Mouse (Mus musculus): ENCODE results near the gene Pus1. TPM values are rescaled to one million over a fixed set of nuclear protein-coding genes. Genes with fewer than 3 reads are reported as not detected.

The Pus1 gene
- polyA plus RNA-seq (2014; fragmentation: Nextera tagmentation; extraction: Ambion mirVana): 24.5 and 25.2 TPM in 2 replicates

GRCm38 (mm10) chr5:110779998-110780760, at the start of gene Pus1:
Gene Pus1 (minus strand): TSS chr5:110780659.
- H3K36me3 ChIP-seq (ENCODE audit: control insufficient read depth, insufficient read depth, low read length): peaks cover 31% of the 10 kb centered on the region
- no peaks in the 10 kb centered on the region for H3K9me3 ChIP-seq (ENCODE audit: control insufficient read depth, low read length)
- H3K9ac ChIP-seq (ENCODE audit: low read depth, low read length): peak within 1 kb of the TSS; percentile 85
- WGBS: under 1% methylated on average over 51 of the region's 57 CpGs
- 0 out of 2 replicates have a peak, but pooled peaks cover 4% of the 10 kb centered on the region for H3K4me1 ChIP-seq (ENCODE audit: control insufficient read depth, insufficient read depth, low read length)
- H3K27me3 ChIP-seq (ENCODE audit: control insufficient read depth, insufficient read depth, low read length): no peaks in the 10 kb centered on the region
- peak within 1 kb of the TSS; percentile 87 for H3K4me3 ChIP-seq (ENCODE audit: low read length)
- peak within 1 kb of the TSS; percentile 47 for H3K27ac ChIP-seq (ENCODE audit: low read depth, low read length)
- ATAC-seq (ENCODE audit: low FRiP score, low TSS enrichment): peak; percentile 88
- H3K4me2 ChIP-seq (replicated peaks; ENCODE audit: low read depth, low read length): peak within 1 kb of the TSS; percentile 57

DNA sequence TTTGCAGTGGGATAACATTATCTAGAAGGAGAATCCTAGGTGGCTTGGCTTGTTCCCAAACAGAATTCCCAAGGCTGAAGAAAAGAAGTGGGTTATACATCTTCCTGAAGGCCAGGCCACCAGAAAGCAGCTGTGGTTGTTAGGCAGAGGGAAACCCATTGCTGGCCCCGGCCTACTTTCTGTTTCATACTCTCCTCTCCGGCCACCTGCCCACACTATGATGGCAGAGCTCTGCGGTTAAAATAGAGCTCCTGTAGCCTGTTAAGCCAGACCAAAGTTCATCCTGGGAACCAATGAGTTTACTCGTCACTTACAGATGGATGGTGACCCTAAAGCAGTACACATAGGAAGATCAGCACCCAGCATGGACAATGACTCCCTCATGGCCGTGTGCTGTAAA, 47.1 kb upstream of the Pus1 start:
- no peak overlapping the region for H3K9ac ChIP-seq (ENCODE audit: low read depth, low read length)
- no peaks in the 10 kb centered on the region for H3K27me3 ChIP-seq (ENCODE audit: control insufficient read depth, insufficient read depth, low read length)
- H3K4me2 ChIP-seq (replicated peaks; ENCODE audit: low read depth, low read length): no peak overlapping the region
- H3K4me3 ChIP-seq (ENCODE audit: low read length): no peak overlapping the region
- H3K36me3 ChIP-seq (ENCODE audit: control insufficient read depth, insufficient read depth, low read length): no peaks in the 10 kb centered on the region
- no peak overlapping the region for H3K27ac ChIP-seq (ENCODE audit: low read depth, low read length)
- H3K9me3 ChIP-seq (ENCODE audit: control insufficient read depth, low read length): no peaks in the 10 kb centered on the region
- 87% methylated on average over 5 of the region's 5 CpGs for WGBS
- peaks cover 6% of the 10 kb centered on the region; the same call in 1 of the 2 replicates for H3K4me1 ChIP-seq (ENCODE audit: control insufficient read depth, insufficient read depth, low read length)
- ATAC-seq (ENCODE audit: low FRiP score, low TSS enrichment): no peak

- Histone ChIP-seq H3K9ac (ENCODE audit: low read depth, low read length) (no peak overlapping the region), H3K9me3 (ENCODE audit: control insufficient read depth, low read length) (no peaks in the 10 kb centered on the region), H3K27me3 (ENCODE audit: control insufficient read depth, insufficient read depth, low read length) (no peaks in the 10 kb centered on the region), H3K36me3 (ENCODE audit: control insufficient read depth, insufficient read depth, low read length) (no peaks in the 10 kb centered on the region), H3K4me2 (replicated peaks; ENCODE audit: low read depth, low read length) (no peak overlapping the region), H3K4me3 (ENCODE audit: low read length) (no peak overlapping the region), H3K4me1 (ENCODE audit: control insufficient read depth, insufficient read depth, low read length) (peaks cover 6% of the 10 kb centered on the region; the same call in 1 of the 2 replicates), H3K27ac (ENCODE audit: low read depth, low read length) (peak overlapping the region; percentile 71)
- WGBS: 34% methylated on average over 8 of the region's 8 CpGs
- ATAC-seq (ENCODE audit: low FRiP score, low TSS enrichment): peak; percentile 54; the same call in 1 of the 2 replicates
Observed at GRCm38 (mm10) chr5:110826781-110827495, 46.5 kb upstream of the Pus1 start.

DNA sequence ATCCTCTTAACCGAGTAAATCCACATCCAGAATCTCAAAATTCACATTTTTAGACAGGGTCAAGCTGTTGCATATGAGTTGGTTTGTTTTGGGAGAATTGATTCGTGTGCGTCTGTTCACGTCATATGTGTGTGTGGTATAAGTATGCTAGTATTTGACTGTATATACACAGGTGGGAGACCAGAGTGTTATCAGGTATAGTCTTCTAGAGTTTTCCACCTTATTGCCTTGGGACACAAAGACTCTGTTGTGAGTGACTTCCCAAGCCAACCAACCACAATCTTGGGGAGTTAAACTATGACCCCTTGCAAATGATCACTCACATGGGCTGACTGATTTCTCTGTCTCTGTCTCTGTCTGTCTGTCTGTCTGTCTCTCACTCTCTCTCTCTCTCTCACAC, 44.0 kb upstream of the Pus1 start:
- WGBS: 96% methylated on average over 4 of the region's 4 CpGs
- no peak for ATAC-seq (ENCODE audit: low FRiP score, low TSS enrichment)

DNA sequence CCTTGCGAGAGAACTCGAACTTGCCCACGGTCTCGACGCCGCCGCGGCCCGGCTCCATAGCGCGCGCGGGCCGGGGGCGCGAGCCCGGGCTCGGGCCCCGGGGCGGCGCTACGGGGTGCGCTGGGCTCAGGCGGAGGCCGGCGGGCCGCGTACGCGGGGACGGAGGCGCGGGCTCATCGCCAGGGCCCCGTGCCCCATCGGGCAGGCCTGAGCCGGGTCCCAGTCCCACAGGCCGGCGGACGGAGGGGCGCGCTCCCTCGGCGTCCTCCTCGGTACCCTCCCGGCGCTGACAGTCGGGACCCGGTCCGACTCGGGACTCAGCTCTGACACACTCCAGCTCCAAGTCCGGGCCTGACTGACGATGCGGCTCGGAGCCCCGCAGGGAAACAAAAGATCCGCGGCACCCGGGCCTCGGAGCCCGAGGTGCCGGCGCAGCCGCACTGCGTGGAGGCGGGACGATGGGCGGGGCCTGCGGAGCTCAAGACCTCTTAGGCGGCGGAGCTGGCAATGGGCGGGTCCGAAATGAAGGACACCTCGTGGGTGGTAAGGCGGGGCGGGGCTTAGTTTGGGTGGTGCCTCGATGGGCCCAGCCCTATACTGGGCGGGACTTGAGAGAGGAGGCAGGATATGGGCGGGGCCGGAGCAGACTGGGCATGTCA, 29.3 kb upstream of the Pus1 start, which contains the start of gene Ulk1:
Gene Ulk1 (minus strand): TSS at position 431 of the 659 bp plus-strand sequence.
- H3K9ac ChIP-seq (ENCODE audit: low read depth, low read length): peak within 1 kb of the TSS; percentile 97
- H3K4me2 ChIP-seq (replicated peaks; ENCODE audit: low read depth, low read length): peak within 1 kb of the TSS; percentile 87
- peaks cover 15% of the 10 kb centered on the region for H3K4me1 ChIP-seq (ENCODE audit: control insufficient read depth, insufficient read depth, low read length)
- H3K27ac ChIP-seq (ENCODE audit: low read depth, low read length): peak within 1 kb of the TSS; percentile 69
- WGBS: under 1% methylated on average over 67 of the region's 80 CpGs
- peaks cover 9% of the 10 kb centered on the region; the same call in 1 of the 2 replicates for H3K36me3 ChIP-seq (ENCODE audit: control insufficient read depth, insufficient read depth, low read length)
- ATAC-seq (ENCODE audit: low FRiP score, low TSS enrichment): peak; percentile 96
- peak within 1 kb of the TSS; percentile 86 for H3K4me3 ChIP-seq (ENCODE audit: low read length)
- no peaks in the 10 kb centered on the region for H3K9me3 ChIP-seq (ENCODE audit: control insufficient read depth, low read length)
- no peaks in the 10 kb centered on the region for H3K27me3 ChIP-seq (ENCODE audit: control insufficient read depth, insufficient read depth, low read length)

More for the DNA sequence above, 44.0 kb upstream of the Pus1 start:
- H3K9me3 ChIP-seq (ENCODE audit: control insufficient read depth, low read length): no peaks in the 10 kb centered on the region
- no peak overlapping the region for H3K9ac ChIP-seq (ENCODE audit: low read depth, low read length)
- no peak overlapping the region for H3K27ac ChIP-seq (ENCODE audit: low read depth, low read length)
- H3K27me3 ChIP-seq (ENCODE audit: control insufficient read depth, insufficient read depth, low read length): no peaks in the 10 kb centered on the region
- no peaks in the 10 kb centered on the region for H3K36me3 ChIP-seq (ENCODE audit: control insufficient read depth, insufficient read depth, low read length)
- H3K4me2 ChIP-seq (replicated peaks; ENCODE audit: low read depth, low read length): no peak overlapping the region
- no peak overlapping the region for H3K4me3 ChIP-seq (ENCODE audit: low read length)
- H3K4me1 ChIP-seq (ENCODE audit: control insufficient read depth, insufficient read depth, low read length): peaks cover 6% of the 10 kb centered on the region; the same call in 1 of the 2 replicates

DNA sequence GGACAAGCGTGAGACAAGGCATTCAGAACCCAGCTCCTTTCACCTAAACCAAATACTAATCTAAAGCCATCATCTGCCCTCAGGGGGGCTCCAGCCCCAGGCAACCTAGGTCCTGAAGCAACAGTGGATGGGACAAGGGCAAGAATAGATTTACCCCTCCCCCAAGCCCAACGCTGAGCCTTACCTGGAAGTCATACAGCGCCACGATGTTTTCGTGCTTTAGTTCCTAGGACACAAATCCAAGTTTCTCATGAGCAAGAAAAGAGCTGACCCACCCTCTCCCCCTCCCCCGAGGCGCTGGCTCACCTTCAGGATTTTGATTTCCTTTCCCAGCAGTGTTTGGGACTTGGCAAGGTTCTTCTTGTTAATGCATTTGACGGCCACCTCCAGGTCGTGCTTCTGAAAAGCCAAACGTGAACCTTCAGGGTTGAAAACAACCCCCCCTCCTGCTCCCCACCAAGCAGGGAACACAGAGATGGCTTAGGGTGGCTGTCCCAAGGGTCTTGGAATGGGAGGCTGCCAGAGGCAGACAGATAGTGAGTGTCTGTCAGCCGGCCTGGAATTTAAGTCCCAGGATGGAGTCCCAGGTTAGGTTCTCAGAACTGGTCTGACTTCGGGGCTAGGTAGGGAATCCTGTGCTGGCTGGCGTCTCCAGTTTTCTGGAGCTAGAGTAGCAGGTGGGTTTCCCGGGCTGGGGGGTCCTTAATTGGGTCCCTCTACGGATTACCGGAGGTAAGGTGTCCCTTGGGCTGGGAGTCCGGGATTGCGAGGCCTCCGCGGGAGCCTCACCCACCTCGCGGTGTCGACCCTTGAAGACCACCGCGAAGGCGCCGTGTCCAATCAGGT, 28.6 kb upstream of the Pus1 start:
- WGBS: under 1% methylated on average over 27 of the region's 27 CpGs

GRCm38 (mm10) chr5:110808061-110808631, 27.7 kb upstream of the Pus1 start:
- WGBS: 2% methylated on average over 14 of the region's 14 CpGs
- H3K4me2 ChIP-seq (replicated peaks; ENCODE audit: low read depth, low read length): peak overlapping the region; percentile 87
- H3K27me3 ChIP-seq (ENCODE audit: control insufficient read depth, insufficient read depth, low read length): no peaks in the 10 kb centered on the region
- H3K9me3 ChIP-seq (ENCODE audit: control insufficient read depth, low read length): no peaks in the 10 kb centered on the region
- H3K27ac ChIP-seq (ENCODE audit: low read depth, low read length): peak overlapping the region; percentile 49; the same call in 1 of the 2 replicates
- peak overlapping the region; percentile 97 for H3K9ac ChIP-seq (ENCODE audit: low read depth, low read length)
- peaks cover 12% of the 10 kb centered on the region; the same call in 1 of the 2 replicates for H3K36me3 ChIP-seq (ENCODE audit: control insufficient read depth, insufficient read depth, low read length)
- peak; percentile 53 for ATAC-seq (ENCODE audit: low FRiP score, low TSS enrichment)
- peaks cover 15% of the 10 kb centered on the region for H3K4me1 ChIP-seq (ENCODE audit: control insufficient read depth, insufficient read depth, low read length)
- H3K4me3 ChIP-seq (ENCODE audit: low read length): peak overlapping the region; percentile 86

More for the DNA sequence above, 28.6 kb upstream of the Pus1 start:
- H3K36me3 ChIP-seq (ENCODE audit: control insufficient read depth, insufficient read depth, low read length): peaks cover 12% of the 10 kb centered on the region; the same call in 1 of the 2 replicates
- 0 out of 2 replicates have a peak, but pooled peaks have one; percentile 1 for ATAC-seq (ENCODE audit: low FRiP score, low TSS enrichment)
- peaks cover 15% of the 10 kb centered on the region for H3K4me1 ChIP-seq (ENCODE audit: control insufficient read depth, insufficient read depth, low read length)
- H3K9ac ChIP-seq (ENCODE audit: low read depth, low read length): peak overlapping the region; percentile 97
- peak overlapping the region; percentile 87 for H3K4me2 ChIP-seq (replicated peaks; ENCODE audit: low read depth, low read length)
- H3K27ac ChIP-seq (ENCODE audit: low read depth, low read length): peak overlapping the region; percentile 69; the same call in 1 of the 2 replicates
- H3K9me3 ChIP-seq (ENCODE audit: control insufficient read depth, low read length): no peaks in the 10 kb centered on the region
- no peaks in the 10 kb centered on the region for H3K27me3 ChIP-seq (ENCODE audit: control insufficient read depth, insufficient read depth, low read length)
- peak overlapping the region; percentile 86 for H3K4me3 ChIP-seq (ENCODE audit: low read length)

Measured in kidney, embryonic 14.5 days (tissue).